Mouse (Mus musculus) liver, postnatal 0 days (tissue): ENCODE results near the gene Zfp148. TPM values are rescaled to one million over a fixed set of nuclear protein-coding genes. Genes with fewer than 3 reads are reported as not detected.

ENCODE experiments used
- ATAC-seq: fragments of 200-750 bp; cut with Nextera tagmentation; 2 replicates; pipeline ENCODE4 v1.8.0; 2017; ENCODE audit warnings: mild to moderate bottlenecking, moderate library complexity
- DNase-seq: peaks from one replicate; pipeline ENCODE4 v3.0.0-alpha.2; 2016
- H3K27ac ChIP-seq: fragments of 300-500 bp; sonication (generic); 2 replicates; pipeline ENCODE4 v1.5.1; 2014; ENCODE audit warnings: antibody characterized with exemption, moderate library complexity, mild to moderate bottlenecking, low read depth
- H3K27me3 ChIP-seq: fragments of 300-500 bp; sonication (generic); 2 replicates; pipeline ENCODE4 v1.6.1; 2014; ENCODE audit warnings: low read length, control low read depth, mixed read lengths; ENCODE audit not compliant: insufficient read depth
- H3K36me3 ChIP-seq: fragments of 300-500 bp; sonication (generic); replicated peaks from 2 replicates; pipeline ENCODE4 v1.6.1; 2014; ENCODE audit warnings: mild to moderate bottlenecking, control low read depth, low read length, moderate library complexity, mixed read lengths; ENCODE audit not compliant: insufficient read depth
- H3K4me1 ChIP-seq: fragments of 300-500 bp; sonication (generic); 2 replicates; pipeline ENCODE4 v1.6.1; 2014; ENCODE audit warnings: antibody characterized with exemption, mild to moderate bottlenecking, control low read depth; ENCODE audit not compliant: insufficient read depth
- H3K4me2 ChIP-seq: fragments of 300-500 bp; sonication (generic); 2 replicates; pipeline ENCODE4 v1.6.1; 2014; ENCODE audit warnings: low read depth, mild to moderate bottlenecking, low read length, moderate library complexity, mixed read lengths
- H3K4me3 ChIP-seq: fragments of 300-500 bp; sonication (generic); 2 replicates; pipeline ENCODE4 v1.5.1; 2014; ENCODE audit warnings: low read depth, low read length
- H3K9ac ChIP-seq: fragments of 300-500 bp; sonication (generic); replicated peaks from 2 replicates; pipeline ENCODE4 v1.6.1; 2014; ENCODE audit warnings: mild to moderate bottlenecking, moderate library complexity
- H3K9me3 ChIP-seq: fragments of 300-500 bp; sonication (generic); 2 replicates; pipeline ENCODE4 v1.6.1; 2016; ENCODE audit warnings: mild to moderate bottlenecking, control low read depth, low read length, mixed read lengths
- CTCF ChIP-seq: sonication (generic); IDR thresholded peaks from 2 replicates; pipeline ENCODE4 v1.5.1; 2016; ENCODE audit warnings: antibody characterized with exemption, low read depth
- EP300 ChIP-seq: IDR thresholded peaks from 2 replicates; pipeline ENCODE4 v1.6.1; 2016; ENCODE audit warnings: antibody characterized with exemption, low read depth, mild to moderate bottlenecking
- WGBS: fragments of 180-500 bp; shearing (Covaris S2); extraction: QIAGEN DNeasy Blood & Tissue Kit; methylation state at CpG from one replicate; pipeline ENCODE4 v1.1.7; 2014; ENCODE audit not compliant: insufficient replicate concordance; 5-methylcytosine and 5-hydroxymethylcytosine counted together
- polyA plus RNA-seq: library from polyadenylated mRNA; unstranded; fragments of >200 nt; fragmentation: Nextera tagmentation; extraction: Ambion mirVana; gene quantifications from 2 replicates; pipeline ENCODE4 v1.2.1, GENCODE M21; 2015

The Zfp148 gene
- polyA plus RNA-seq, 1 experiment from 2014 or later: 13.2 TPM

DNA sequence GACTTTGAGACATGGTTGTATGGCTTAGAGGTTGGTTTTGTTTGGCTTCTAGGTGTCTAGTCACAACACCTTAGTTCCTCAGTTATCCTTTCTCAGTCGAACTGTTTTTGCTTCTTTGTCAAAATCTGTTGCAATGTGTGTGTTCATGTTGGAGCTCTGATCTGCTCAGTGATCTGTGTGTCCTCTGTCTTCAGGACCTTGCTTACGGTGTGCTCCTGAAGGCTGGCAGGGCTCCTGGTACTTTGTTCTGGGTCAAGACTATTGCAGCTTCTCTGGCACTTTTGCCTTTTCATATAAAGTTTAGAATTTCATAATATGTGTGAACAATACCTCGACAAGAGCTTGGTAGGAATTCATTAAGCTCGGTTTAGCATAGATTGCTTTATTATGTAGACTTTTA lies 24.9 kb downstream of the Zfp148 start:
- H3K9me3 ChIP-seq: no peaks in the 10 kb centered on the region
- H3K4me1 ChIP-seq: peaks cover 11% of the 10 kb centered on the region
- no peak for ATAC-seq
- no peak for DNase-seq
- H3K36me3 ChIP-seq: no peaks in the 10 kb centered on the region
- no peak overlapping the region for H3K9ac ChIP-seq
- TF ChIP-seq CTCF (no peak), EP300 (no peak)
- no peaks in the 10 kb centered on the region for H3K27me3 ChIP-seq
- WGBS: 72% methylated on average over 4 of the region's 4 CpGs
- no peak overlapping the region for H3K4me3 ChIP-seq
- H3K27ac ChIP-seq: no peak overlapping the region
- H3K4me2 ChIP-seq: no peak overlapping the region

GRCm38 (mm10) chr16:33410151-33410550 lies 29.5 kb downstream of the Zfp148 start:
- no peaks in the 10 kb centered on the region for H3K27me3 ChIP-seq
- DNase-seq: no peak
- H3K4me2 ChIP-seq: no peak overlapping the region
- no peak overlapping the region for H3K4me3 ChIP-seq
- TF ChIP-seq CTCF (no peak), EP300 (no peak)
- no peaks in the 10 kb centered on the region for H3K36me3 ChIP-seq
- no peak for ATAC-seq
- WGBS: 85% methylated on average over 2 of the region's 2 CpGs
- peaks cover 12% of the 10 kb centered on the region for H3K4me1 ChIP-seq
- no peak overlapping the region for H3K9ac ChIP-seq
- no peak overlapping the region for H3K27ac ChIP-seq
- no peaks in the 10 kb centered on the region for H3K9me3 ChIP-seq

DNA sequence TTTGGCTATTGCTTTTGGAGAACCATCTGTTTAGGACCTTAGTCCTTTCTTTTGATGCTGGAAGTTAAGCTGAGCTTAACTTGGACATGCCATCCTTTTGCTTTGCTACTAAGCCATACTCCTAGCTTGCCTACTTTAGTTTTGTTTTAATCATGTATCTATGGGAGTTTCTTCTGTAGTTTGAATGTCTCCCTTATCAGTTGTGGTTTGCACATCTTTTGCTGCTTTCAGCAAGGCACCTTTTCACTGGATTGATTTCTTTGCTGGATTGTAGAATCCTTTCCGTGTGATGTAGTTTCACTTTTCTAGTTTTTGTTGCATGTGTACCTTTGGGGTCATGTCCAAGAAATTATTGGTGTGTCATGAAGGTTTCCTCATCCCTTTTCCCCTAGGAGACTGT lies 30.0 kb downstream of the Zfp148 start:
- Histone ChIP-seq H3K4me1 (peaks cover 13% of the 10 kb centered on the region), H3K36me3 (no peaks in the 10 kb centered on the region), H3K9me3 (no peaks in the 10 kb centered on the region), H3K4me2 (no peak overlapping the region), H3K9ac (no peak overlapping the region), H3K27ac (no peak overlapping the region), H3K27me3 (no peaks in the 10 kb centered on the region), H3K4me3 (no peak overlapping the region)
- DNase-seq (no peak), ATAC-seq (no peak)
- WGBS: 44% methylated on average over 1 of the region's 1 CpGs
- TF ChIP-seq EP300: no peak
- TF ChIP-seq CTCF: no peak

GRCm38 (mm10) chr16:33414191-33414590 lies 33.6 kb downstream of the Zfp148 start:
- Histone ChIP-seq H3K36me3 (no peaks in the 10 kb centered on the region), H3K27ac (no peak overlapping the region), H3K4me2 (no peak overlapping the region), H3K4me1 (peaks cover 13% of the 10 kb centered on the region), H3K4me3 (no peak overlapping the region), H3K27me3 (no peaks in the 10 kb centered on the region), H3K9ac (no peak overlapping the region), H3K9me3 (no peaks in the 10 kb centered on the region)
- TF ChIP-seq EP300 (no peak), CTCF (no peak)
- DNase-seq (no peak), ATAC-seq (no peak)
- 79% methylated on average over 5 of the region's 5 CpGs for WGBS

DNA sequence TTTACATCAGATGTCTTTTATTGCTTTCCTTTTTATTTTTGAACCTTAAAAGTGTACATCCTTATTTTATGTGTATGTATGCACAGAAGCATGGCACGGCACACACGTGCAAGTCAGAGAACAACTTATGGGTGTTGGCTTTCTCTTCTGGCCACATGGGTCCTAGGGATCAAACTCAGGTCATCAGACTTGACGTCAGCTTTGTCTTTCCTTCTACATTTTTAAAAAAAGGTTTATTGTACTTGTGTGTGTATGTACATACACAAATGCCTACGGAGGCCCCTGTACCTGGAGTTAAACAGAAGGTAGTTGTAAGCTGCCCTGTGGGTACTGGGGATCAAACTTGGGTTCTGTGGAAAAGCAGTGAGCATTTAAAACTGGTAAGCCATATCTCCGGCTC lies 35.0 kb downstream of the Zfp148 start:
- Histone ChIP-seq H3K9ac (no peak overlapping the region), H3K9me3 (no peaks in the 10 kb centered on the region), H3K4me3 (no peak overlapping the region), H3K36me3 (no peaks in the 10 kb centered on the region), H3K27me3 (no peaks in the 10 kb centered on the region), H3K4me1 (peaks cover 8% of the 10 kb centered on the region), H3K4me2 (no peak overlapping the region), H3K27ac (no peak overlapping the region)
- no peak for TF ChIP-seq EP300
- TF ChIP-seq CTCF: no peak
- no peak for ATAC-seq
- DNase-seq: no peak
- 79% methylated on average over 5 of the region's 5 CpGs for WGBS

GRCm38 (mm10) chr16:33428327-33428726 lies 47.7 kb downstream of the Zfp148 start:
- Histone ChIP-seq H3K36me3 (peaks cover 27% of the 10 kb centered on the region), H3K4me2 (no peak overlapping the region), H3K27me3 (no peaks in the 10 kb centered on the region), H3K4me3 (no peak overlapping the region), H3K4me1 (0 out of 2 replicates have a peak, but pooled peaks cover 2% of the 10 kb centered on the region), H3K9me3 (no peaks in the 10 kb centered on the region), H3K27ac (no peak overlapping the region), H3K9ac (no peak overlapping the region)
- DNase-seq (no peak), ATAC-seq (no peak)
- WGBS: 73% methylated on average over 3 of the region's 3 CpGs
- TF ChIP-seq CTCF (no peak), EP300 (no peak)

GRCm38 (mm10) chr16:33431660-33432059 lies 51.0 kb downstream of the Zfp148 start:
- no peaks in the 10 kb centered on the region for H3K27me3 ChIP-seq
- H3K4me1 ChIP-seq: 0 out of 2 replicates have a peak, but pooled peaks cover 2% of the 10 kb centered on the region
- ATAC-seq (no peak), DNase-seq (no peak)
- no peak overlapping the region for H3K9ac ChIP-seq
- WGBS: 76% methylated on average over 2 of the region's 2 CpGs
- peaks cover 31% of the 10 kb centered on the region for H3K36me3 ChIP-seq
- no peak overlapping the region for H3K27ac ChIP-seq
- H3K4me2 ChIP-seq: no peak overlapping the region
- TF ChIP-seq CTCF (no peak), EP300 (no peak)
- H3K4me3 ChIP-seq: no peak overlapping the region
- H3K9me3 ChIP-seq: no peaks in the 10 kb centered on the region
